Mouse (Mus musculus): ENCODE measurements around the gene Arpc5. TPM values are rescaled to one million over a fixed set of nuclear protein-coding genes. Genes with fewer than 3 reads are reported as not detected.
"Not testable (repeated sequence)": the region's sequence is repeated elsewhere in the genome, so short reads cannot be mapped to it uniquely, and the experiment has no call there.

Arpc5 gene
- polyA plus RNA-seq, 1 experiment from 2014 or later = 510 TPM

- DNase-seq (ENCODE audit: low spot score) = peak; percentile 46
Observed at GRCm38 (mm10) chr1:152779071-152779737, 12.9 kb downstream of the Arpc5 start.

- no peak for DNase-seq (ENCODE audit: low spot score)
Observed at GRCm38 (mm10) chr1:152784620-152785019, 18.3 kb downstream of the Arpc5 start.

- DNase-seq (ENCODE audit: low spot score) = not testable (repeated sequence)
Observed at GRCm38 (mm10) chr1:152785446-152785845, 19.1 kb downstream of the Arpc5 start.

DNA sequence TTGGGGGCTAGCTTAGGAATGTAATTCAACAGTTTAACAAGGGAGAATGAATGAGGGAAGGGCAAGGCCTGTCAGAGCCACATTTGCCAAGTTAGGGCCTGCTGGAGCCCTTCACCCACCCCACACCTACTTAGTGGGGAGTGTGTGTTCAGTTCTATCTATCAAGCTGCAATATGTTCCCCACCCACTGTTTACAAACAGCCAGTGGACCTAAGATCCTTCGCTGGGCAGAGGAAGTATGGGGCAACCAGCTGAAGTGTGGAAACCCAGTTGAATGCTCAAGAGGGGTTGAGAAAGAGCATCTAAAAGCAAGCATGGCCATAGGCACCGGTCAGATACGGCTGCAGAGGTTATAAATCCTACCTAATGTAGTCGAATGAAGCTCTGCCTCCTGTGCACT, 20.6 kb downstream of the Arpc5 start:
- no peak for DNase-seq (ENCODE audit: low spot score)

- DNase-seq (ENCODE audit: low spot score) = no peak
Observed at GRCm38 (mm10) chr1:152788121-152788660, 21.8 kb downstream of the Arpc5 start.

- peak; percentile 51 for DNase-seq (ENCODE audit: low spot score)
Observed at GRCm38 (mm10) chr1:152790254-152790653, 23.9 kb downstream of the Arpc5 start.

DNA sequence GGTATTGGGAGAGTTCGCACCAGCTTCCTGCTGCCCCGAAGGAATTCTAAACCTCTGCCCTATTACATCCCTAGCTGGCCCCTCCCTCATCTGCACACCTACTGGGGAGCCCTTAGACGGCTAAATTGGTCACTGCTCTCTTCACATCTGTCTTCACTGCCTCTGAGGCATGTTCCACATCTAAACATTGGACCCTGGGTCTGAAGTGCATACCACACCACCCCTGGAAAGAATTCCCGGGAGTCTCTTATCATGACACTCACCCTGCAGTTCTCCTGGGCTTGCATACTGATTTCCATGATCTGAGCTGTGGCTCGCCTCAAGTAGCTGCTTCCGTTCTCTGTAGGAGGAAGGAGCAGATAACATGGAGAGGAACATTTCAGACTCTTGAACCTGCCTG, 24.5 kb downstream of the Arpc5 start:
- DNase-seq (ENCODE audit: low spot score) = no peak

GRCm38 (mm10) chr1:152791269-152791668, 24.9 kb downstream of the Arpc5 start:
- DNase-seq (ENCODE audit: low spot score) = no peak

GRCm38 (mm10) chr1:152792736-152793494, 26.6 kb downstream of the Arpc5 start:
- DNase-seq (ENCODE audit: low spot score) = no peak

DNA sequence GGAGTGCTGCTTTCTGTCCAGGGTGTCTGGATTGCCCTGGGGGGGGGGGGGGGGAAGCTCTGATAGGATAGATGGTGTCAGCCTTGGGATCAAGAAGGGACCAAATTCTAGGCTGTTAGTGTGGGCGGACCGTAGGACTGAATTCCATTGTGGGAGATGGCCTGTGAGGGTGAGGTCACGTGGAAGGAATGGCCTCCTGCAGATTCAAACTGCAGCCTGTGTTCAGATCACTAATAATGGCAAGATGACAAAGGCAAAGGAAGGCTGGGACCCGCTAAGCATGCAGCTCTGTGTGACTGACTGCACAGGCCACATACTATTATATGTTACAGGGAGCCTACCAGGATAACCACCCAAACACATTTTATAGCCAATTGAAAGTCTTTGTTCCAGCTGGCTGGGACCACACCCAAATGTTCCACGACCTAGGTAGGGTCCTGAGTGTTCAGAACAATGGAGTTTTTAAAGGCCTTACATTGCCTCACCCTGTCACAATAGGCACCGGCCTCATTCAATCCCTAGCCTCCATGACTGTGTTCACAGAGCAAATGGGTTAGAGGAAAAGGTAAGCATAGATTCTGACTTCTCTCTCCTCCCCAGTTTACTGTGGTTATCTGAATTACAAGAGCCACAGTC, 27.3 kb downstream of the Arpc5 start:
- no peak for DNase-seq (ENCODE audit: low spot score)

DNA sequence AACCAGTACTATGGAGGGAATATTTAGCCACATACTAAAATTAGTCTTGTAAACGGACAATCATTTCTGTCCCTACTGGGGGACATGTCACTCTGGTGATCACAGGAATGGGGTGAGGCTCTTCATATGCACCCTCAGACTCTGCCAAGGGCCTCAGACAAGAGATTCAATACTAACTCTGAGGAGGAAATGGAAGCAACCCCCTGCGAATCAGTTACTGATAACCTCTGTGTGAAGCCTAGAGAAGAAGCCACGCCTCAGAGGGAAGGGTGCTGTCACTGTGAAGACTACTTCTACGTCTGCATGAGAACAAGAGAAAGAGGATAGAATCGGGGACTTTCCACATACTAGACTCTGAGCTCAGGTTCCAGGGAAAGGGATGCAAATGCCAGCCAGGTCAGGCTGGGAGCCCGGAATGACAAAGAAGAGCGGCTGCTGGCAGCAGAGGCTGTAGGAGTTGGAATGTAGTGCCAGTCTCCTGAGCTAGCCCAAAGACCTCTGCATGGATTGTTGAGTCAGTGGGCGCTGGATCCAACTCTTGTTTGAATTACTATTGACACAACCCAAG, 29.4 kb downstream of the Arpc5 start:
- DNase-seq (ENCODE audit: low spot score) = no peak

- no peak for DNase-seq (ENCODE audit: low spot score)
Observed at GRCm38 (mm10) chr1:152796683-152797263, 30.4 kb downstream of the Arpc5 start.

DNA sequence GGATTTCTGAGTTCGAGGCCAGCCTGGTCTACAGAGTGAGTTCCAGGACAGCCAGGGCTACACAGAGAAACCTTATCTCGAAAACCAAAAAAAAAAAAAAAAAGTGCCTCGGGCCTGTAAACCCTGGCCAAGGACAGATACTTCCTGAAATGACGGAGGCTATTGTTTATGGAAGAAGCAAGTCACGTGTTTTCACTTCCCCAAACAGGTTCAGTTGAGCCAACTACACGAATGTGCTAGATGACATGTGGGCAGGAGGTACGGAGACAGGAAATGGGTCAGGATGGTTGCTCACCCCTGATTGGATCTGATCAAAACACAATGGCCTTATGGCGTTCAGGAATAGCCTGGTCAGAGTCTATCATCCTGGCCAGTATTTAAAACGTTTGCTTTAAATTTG, 31.8 kb downstream of the Arpc5 start:
- no peak for DNase-seq (ENCODE audit: low spot score)

DNA sequence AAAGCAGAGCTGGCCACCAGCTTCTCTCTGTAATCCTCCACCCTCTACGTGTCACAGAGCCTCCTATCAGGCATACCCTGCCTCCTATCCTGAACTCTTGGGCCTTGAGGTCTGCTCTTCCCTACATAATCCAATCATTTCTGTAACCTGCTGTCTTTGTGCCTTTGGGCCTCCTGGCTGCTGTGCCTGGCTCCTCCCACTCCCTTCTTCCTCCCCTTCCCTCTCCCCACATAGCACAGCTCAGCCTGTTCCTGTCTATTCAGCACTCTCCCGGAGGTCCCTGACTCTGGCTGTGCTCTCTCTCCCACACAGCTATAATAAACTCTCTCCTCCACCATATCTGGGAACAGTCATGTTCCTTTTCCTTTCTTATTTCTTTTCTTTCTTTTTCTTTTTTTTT, 33.6 kb downstream of the Arpc5 start, which contains the start of gene Ncf2:
Ncf2 (plus strand) TSS at position 298 of the 400 bp plus-strand sequence.
- no peak for DNase-seq (ENCODE audit: low spot score)

DNA sequence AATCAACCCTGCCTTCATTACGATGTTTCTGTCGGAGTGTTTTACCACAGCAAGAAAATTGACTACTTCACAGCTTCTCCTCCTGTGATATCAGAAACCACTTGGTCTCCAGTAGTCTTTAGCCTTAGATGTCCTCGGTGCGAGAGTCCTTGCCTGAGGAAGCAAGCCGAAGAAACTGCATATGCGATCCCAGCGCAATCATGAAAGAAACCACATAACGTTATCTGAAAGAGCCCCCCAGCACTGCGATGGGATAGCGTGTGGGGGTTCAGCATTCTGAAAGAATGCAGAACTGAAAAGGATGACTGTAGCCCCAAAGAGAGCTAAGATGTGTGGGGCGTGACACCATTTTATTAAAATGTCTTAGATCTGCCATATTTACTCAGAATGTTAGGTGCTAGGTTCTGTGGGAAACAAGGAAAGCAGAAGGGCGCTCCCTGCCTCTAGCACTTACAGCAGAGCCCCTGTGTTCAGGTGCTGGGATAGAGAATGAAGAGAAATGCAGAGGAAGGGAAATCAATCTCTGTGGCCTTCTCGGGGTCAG, 34.4 kb downstream of the Arpc5 start:
- no peak for DNase-seq (ENCODE audit: low spot score)

DNA sequence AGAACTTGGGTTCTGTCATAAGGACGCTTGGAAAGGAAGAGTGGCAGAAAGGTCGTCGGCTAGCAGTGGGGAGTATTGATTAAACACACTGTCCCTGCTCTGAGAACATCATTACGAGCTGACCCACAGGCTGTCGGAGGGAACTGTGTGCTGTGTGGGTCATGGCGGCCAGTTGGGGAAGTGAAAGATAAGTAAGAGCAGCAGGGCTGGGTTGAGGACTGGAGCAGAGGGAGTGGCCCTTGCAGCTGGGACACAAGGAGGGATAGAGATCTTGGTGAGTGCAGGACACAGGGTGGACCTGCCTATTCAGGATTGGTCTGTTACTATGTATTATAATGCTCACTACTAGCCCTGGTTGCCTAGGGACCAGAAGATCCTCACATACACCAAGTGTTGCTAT, 38.6 kb downstream of the Arpc5 start:
- DNase-seq (ENCODE audit: low spot score) = no peak

GRCm38 (mm10) chr1:152807619-152808391, 41.5 kb downstream of the Arpc5 start:
- no peak for DNase-seq (ENCODE audit: low spot score)

- DNase-seq (ENCODE audit: low spot score) = no peak
Observed at GRCm38 (mm10) chr1:152808392-152808680, 42.0 kb downstream of the Arpc5 start.

GRCm38 (mm10) chr1:152809541-152810252, 43.4 kb downstream of the Arpc5 start:
- no peak for DNase-seq (ENCODE audit: low spot score)

Measured in thymus, postnatal 0 days (tissue).